Mouse (Mus musculus): ENCODE results near the gene Upk3b.

Upk3b gene

GRCm38 (mm10) chr5:136077001-136077550, 38.8 kb downstream of the Upk3b start:
- DNase-seq, result no peak

GRCm38 (mm10) chr5:136078136-136078535, 39.8 kb downstream of the Upk3b start:
- DNase-seq, result no peak

- no peak for DNase-seq
These were observed 44.0 kb downstream of the Upk3b start for GRCm38 (mm10) chr5:136082345-136082744.

GRCm38 (mm10) chr5:136083669-136084107, 45.4 kb downstream of the Upk3b start, which contains the start of gene Rasa4:
Rasa4 (plus strand) TSS chr5:136083916.
- peak; percentile 94 to 96 for DNase-seq

GRCm38 (mm10) chr5:136084144-136084881, 46.0 kb downstream of the Upk3b start:
- peak; percentile 29 to 35 for DNase-seq

- DNase-seq, result peak; percentile 50 to 73
These were observed 46.8 kb downstream of the Upk3b start for GRCm38 (mm10) chr5:136084891-136085651.

GRCm38 (mm10) chr5:136086290-136086689, 48.0 kb downstream of the Upk3b start:
- DNase-seq, result no peak

GRCm38 (mm10) chr5:136088821-136089575, 50.7 kb downstream of the Upk3b start:
- peak in 1 of 2 experiments; percentile 31 for DNase-seq

GRCm38 (mm10) chr5:136091927-136092326, 53.6 kb downstream of the Upk3b start:
- DNase-seq, result no peak

GRCm38 (mm10) chr5:136094249-136095010, 56.1 kb downstream of the Upk3b start:
- DNase-seq, result no peak

GRCm38 (mm10) chr5:136095089-136095488, 56.8 kb downstream of the Upk3b start:
- no peak for DNase-seq

Measured in cerebellum, adult 18-20 months (tissue).